Mouse (Mus musculus) heart, embryonic 11.5 days (tissue): ENCODE data around the gene Notch1. TPM values are rescaled to one million over a fixed set of nuclear protein-coding genes. Genes with fewer than 3 reads are reported as not detected.

Experiments used
- ATAC-seq: fragments of 200-750 bp; cut with Nextera tagmentation; replicated peaks from 2 replicates; pipeline ENCODE4 v1.8.0; 2017; ENCODE audit warnings: moderate library complexity; ENCODE audit not compliant: insufficient number of reproducible peaks, low FRiP score, low TSS enrichment
- H3K27ac ChIP-seq: fragments of 300-500 bp; sonication (generic); 2 replicates; pipeline ENCODE4 v1.5.1; 2014; ENCODE audit warnings: mild to moderate bottlenecking, low read depth, low read length
- H3K27me3 ChIP-seq: fragments of 300-500 bp; sonication (generic); 2 replicates; pipeline ENCODE4 v1.6.1; 2014; ENCODE audit warnings: mild to moderate bottlenecking, low read length, mixed read lengths; ENCODE audit not compliant: control insufficient read depth, insufficient read depth
- H3K36me3 ChIP-seq: fragments of 300-500 bp; sonication (generic); 2 replicates; pipeline ENCODE4 v1.6.1; 2014; ENCODE audit warnings: mild to moderate bottlenecking, low read length, moderate library complexity, mixed read lengths; ENCODE audit not compliant: control insufficient read depth, insufficient read depth
- H3K4me1 ChIP-seq: fragments of 300-500 bp; sonication (generic); 2 replicates; pipeline ENCODE4 v1.6.1; 2014; ENCODE audit warnings: low read length; ENCODE audit not compliant: control insufficient read depth, insufficient read depth
- H3K4me2 ChIP-seq: fragments of 300-500 bp; sonication (generic); 2 replicates; pipeline ENCODE4 v1.6.1; 2014; ENCODE audit warnings: mild to moderate bottlenecking, moderate library complexity
- H3K4me3 ChIP-seq: fragments of 300-500 bp; sonication (generic); 2 replicates; pipeline ENCODE4 v1.5.1; 2014; ENCODE audit warnings: low read depth, low read length
- H3K9ac ChIP-seq: fragments of 300-500 bp; sonication (generic); 2 replicates; pipeline ENCODE4 v1.6.1; 2014; ENCODE audit warnings: mild to moderate bottlenecking, low read depth, low read length, moderate library complexity
- H3K9me3 ChIP-seq: fragments of 300-500 bp; sonication (generic); replicated peaks from 2 replicates; pipeline ENCODE4 v1.6.1; 2016; ENCODE audit warnings: low read length; ENCODE audit not compliant: control insufficient read depth
- WGBS: fragments of 180-500 bp; shearing (Covaris S2); extraction: QIAGEN DNeasy Blood & Tissue Kit; methylation state at CpG from one replicate; pipeline ENCODE4 v1.1.7; 2014; ENCODE audit not compliant: insufficient replicate concordance; 5-methylcytosine and 5-hydroxymethylcytosine counted together
- polyA plus RNA-seq: library from polyadenylated mRNA; unstranded; fragments of >200 nt; fragmentation: Nextera tagmentation; extraction: Ambion mirVana; gene quantifications from 2 replicates; pipeline ENCODE4 v1.2.1, GENCODE M21; 2014

Notch1 gene
- polyA plus RNA-seq, 1 experiment from 2014 or later = 23.5 TPM

DNA sequence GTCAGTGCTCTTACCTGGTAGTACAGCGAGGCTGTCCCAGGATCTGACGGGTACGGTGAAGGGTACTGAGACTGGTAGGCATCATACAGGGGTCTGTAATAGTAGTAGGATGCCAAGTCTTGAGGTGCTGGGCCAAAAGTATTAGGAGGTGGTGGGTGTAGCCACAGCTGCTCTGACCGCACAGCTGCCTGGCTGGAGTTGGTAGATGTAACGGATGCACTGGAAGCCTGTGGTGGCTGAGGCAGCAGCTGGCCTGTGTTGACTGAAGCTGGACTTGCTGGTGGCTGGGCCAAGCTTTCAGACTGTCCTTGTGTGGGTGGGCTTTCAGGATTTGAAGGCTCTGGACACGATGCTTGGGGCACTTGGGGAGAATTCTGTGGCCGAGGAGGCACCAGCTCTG, 78.1 kb downstream of the Notch1 start:
- no peak for ATAC-seq
- H3K9ac ChIP-seq = no peak overlapping the region

DNA sequence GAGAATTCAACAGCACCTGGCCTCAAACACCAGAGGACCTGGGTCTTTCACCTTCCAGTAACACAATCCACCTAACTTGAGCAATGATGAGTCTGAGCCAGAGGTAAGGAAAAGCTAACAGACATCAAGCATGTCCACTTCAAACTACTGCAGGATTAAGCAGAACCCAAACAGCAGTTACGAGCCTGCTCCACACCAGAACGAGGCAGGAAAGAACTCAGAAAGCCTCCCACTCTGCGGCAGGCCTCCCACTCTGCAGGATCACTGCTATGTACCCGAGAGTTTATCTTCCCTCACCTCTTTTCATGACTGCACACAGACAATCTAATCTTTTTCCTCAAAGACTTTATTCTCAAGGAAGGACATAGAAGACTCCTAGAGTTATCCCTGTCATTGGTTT, 79.2 kb downstream of the Notch1 start:
- H3K27ac ChIP-seq = no peak overlapping the region
- H3K4me3 ChIP-seq = no peak overlapping the region
- no peak overlapping the region for H3K4me2 ChIP-seq
- peaks cover 40% of the 10 kb centered on the region for H3K36me3 ChIP-seq
- 62% methylated on average over 4 of the region's 4 CpGs for WGBS
- H3K9ac ChIP-seq = no peak overlapping the region
- H3K9me3 ChIP-seq = no peaks in the 10 kb centered on the region
- no peak for ATAC-seq
- H3K4me1 ChIP-seq = no peaks in the 10 kb centered on the region
- no peaks in the 10 kb centered on the region for H3K27me3 ChIP-seq

More for the DNA sequence above, 78.1 kb downstream of the Notch1 start:
- H3K27me3 ChIP-seq = no peaks in the 10 kb centered on the region
- no peak overlapping the region for H3K4me3 ChIP-seq
- no peaks in the 10 kb centered on the region for H3K4me1 ChIP-seq
- peaks cover 36% of the 10 kb centered on the region for H3K36me3 ChIP-seq
- H3K4me2 ChIP-seq = no peak overlapping the region
- WGBS = 93% methylated on average over 7 of the region's 7 CpGs
- no peaks in the 10 kb centered on the region for H3K9me3 ChIP-seq
- H3K27ac ChIP-seq = no peak overlapping the region

DNA sequence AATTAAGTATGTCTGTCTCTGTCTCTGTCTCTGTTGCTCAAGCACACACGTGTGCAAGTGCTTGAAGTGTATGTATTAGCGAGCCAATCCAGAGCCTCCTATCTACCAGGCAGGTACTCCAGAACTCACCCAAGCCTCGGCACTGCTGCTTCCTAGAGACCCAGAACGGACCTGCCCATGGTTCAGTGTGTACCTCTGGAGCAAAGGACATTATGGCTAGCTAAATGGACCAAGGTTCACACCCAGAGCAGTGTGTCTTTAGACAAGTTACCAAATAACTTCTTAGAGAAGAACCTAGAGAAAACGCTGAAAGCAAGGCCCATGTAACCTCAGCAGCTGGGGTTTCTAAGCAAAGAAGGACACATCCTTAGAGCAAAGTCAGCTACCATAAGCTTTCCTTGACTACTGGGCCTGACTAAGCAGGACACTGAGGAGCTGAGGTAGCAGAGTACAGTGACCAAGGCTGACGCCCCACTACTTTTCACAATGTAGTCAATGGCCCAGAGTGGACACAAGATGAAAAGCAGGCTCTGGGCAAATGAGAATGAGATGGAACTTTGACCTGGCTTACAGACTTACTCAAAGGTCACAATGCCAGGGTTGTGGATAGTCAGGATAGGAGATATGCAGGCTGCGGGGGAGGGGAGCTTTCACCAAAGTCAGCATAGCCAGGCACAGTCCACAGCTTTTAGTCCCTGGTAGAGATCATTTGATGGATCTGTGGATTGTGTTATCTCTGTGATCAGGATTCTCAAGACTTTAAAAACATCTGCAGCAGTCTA, 81.5 kb downstream of the Notch1 start:
- 85% methylated on average over 7 of the region's 7 CpGs for WGBS
- Histone ChIP-seq H3K9ac (no peak overlapping the region), H3K36me3 (peaks cover 36% of the 10 kb centered on the region), H3K27me3 (no peaks in the 10 kb centered on the region), H3K4me3 (no peak overlapping the region), H3K27ac (no peak overlapping the region), H3K4me1 (no peaks in the 10 kb centered on the region), H3K9me3 (no peaks in the 10 kb centered on the region), H3K4me2 (no peak overlapping the region)
- ATAC-seq = no peak

DNA sequence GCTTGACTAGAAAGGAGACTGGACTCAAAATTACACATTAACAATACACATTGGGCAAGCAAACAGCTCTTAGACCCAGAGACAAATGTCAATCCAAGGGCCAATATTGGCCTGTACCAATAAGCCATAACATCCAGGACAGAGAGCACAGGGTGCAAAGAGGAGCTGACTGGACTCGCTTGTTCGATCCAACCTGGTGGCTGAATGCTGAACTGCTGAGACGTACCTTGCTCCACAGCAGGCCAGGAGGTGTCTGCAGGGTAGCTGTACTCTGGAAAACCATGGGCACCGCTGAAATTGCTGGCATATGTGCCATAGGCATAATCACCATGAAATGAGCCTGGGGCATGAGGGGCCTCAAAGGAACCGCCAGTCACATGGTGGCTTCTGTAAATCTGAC, 86.6 kb downstream of the Notch1 start:
- Histone ChIP-seq H3K27me3 (no peaks in the 10 kb centered on the region), H3K4me1 (no peaks in the 10 kb centered on the region), H3K36me3 (peaks cover 54% of the 10 kb centered on the region), H3K4me2 (no peak overlapping the region), H3K27ac (no peak overlapping the region), H3K9me3 (no peaks in the 10 kb centered on the region), H3K9ac (no peak overlapping the region), H3K4me3 (no peak overlapping the region)
- ATAC-seq = no peak
- 87% methylated on average over 5 of the region's 5 CpGs for whole genome bisulfite sequencing

DNA sequence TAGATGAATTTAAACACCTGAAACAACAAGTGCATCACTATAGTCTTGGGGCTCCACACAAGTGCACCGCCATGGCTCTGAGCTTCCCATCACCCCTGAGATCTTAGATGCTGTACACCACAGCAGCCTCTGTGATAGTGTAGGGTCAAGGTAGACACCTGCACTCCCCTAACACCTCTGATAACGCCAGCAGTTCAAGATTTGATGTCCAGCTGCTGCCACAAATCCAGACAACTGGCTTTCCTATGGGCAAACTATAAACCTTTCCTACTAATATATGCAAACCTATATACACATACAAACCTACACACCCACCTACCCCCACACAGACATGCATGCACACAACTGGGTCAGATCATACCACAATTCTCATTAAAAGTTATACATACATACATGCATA, 91.9 kb downstream of the Notch1 start:
- no peak for ATAC-seq
- Histone ChIP-seq H3K4me2 (no peak overlapping the region), H3K27ac (no peak overlapping the region), H3K4me1 (peaks cover 6% of the 10 kb centered on the region; the same call in 1 of the 2 replicates), H3K36me3 (peaks cover 65% of the 10 kb centered on the region), H3K27me3 (no peaks in the 10 kb centered on the region), H3K9me3 (no peaks in the 10 kb centered on the region), H3K4me3 (no peak overlapping the region), H3K9ac (no peak overlapping the region)
- 87% methylated on average over 2 of the region's 2 CpGs for WGBS

DNA sequence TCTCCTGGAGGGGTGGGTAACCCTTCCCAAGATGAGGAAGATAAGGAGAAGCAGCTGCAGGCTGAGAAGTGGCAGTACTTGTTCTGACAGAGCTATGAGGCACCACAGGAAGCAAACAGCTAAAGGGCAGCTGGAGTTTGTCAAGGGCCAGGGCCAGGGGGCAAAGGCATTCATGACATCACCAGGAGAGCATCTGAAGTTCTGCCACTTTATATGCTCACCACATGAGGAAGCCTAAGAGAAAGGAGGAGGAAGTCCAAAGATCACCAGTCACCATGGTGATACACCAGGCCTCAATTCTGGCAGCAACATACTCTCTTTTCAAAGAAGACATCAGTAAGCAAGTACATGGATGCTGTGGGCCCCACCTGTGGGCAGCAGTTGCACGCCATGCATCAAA, 93.4 kb downstream of the Notch1 start:
- H3K9me3 ChIP-seq = no peaks in the 10 kb centered on the region
- no peaks in the 10 kb centered on the region for H3K27me3 ChIP-seq
- peaks cover 6% of the 10 kb centered on the region; the same call in 1 of the 2 replicates for H3K4me1 ChIP-seq
- no peak overlapping the region for H3K27ac ChIP-seq
- no peak for ATAC-seq
- no peak overlapping the region for H3K4me2 ChIP-seq
- H3K36me3 ChIP-seq = peaks cover 59% of the 10 kb centered on the region
- WGBS = 78% methylated on average over 1 of the region's 1 CpGs
- H3K4me3 ChIP-seq = no peak overlapping the region
- no peak overlapping the region for H3K9ac ChIP-seq

DNA sequence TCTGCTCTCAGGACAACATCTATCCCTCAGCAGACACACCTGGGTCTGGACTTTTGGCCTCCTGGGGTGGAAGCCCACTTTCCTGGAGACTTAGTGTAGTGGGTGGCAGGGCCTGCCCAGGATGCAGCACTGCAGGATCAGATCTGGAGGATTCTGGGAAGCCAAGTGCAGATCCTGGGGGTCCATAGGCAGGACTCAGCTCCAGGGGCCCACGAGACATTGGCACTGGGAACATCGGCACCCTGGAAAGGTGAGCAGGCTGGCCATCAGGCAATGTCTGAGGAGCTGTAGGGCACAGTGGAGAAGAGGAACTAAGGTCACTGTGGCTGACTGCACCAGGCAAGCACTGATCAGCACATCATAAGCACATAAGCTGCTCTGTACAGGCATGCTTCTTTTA, 94.5 kb downstream of the Notch1 start:
- Histone ChIP-seq H3K9ac (no peak overlapping the region), H3K9me3 (no peaks in the 10 kb centered on the region), H3K4me3 (no peak overlapping the region), H3K4me1 (peaks cover 6% of the 10 kb centered on the region; the same call in 1 of the 2 replicates), H3K27ac (no peak overlapping the region), H3K36me3 (peaks cover 58% of the 10 kb centered on the region), H3K4me2 (no peak overlapping the region), H3K27me3 (no peaks in the 10 kb centered on the region)
- ATAC-seq = no peak
- WGBS = 93% methylated on average over 2 of the region's 2 CpGs

DNA sequence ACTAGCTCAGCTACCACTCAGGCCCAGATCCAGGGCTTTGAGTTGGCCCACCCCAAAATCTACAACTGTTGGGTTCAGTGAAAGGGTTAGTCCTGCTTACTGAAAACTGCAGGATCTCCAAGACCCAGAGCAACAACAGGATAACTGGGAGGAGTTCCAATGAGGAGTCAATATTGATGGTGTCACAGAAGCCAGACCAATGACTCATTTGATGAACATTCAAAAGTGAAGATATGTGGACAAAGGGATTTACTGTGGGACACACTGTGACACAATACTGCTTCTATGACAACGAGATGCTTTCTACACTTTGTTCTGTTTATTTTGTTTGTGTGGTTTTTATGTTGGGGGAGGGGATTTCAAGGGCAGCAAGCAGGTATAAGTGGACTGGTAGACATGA, 98.3 kb downstream of the Notch1 start:
- Histone ChIP-seq H3K9me3 (no peaks in the 10 kb centered on the region), H3K9ac (no peak overlapping the region), H3K36me3 (peaks cover 39% of the 10 kb centered on the region), H3K4me2 (no peak overlapping the region), H3K27me3 (no peaks in the 10 kb centered on the region), H3K4me1 (peaks cover under 1% of the 10 kb centered on the region; the same call in 1 of the 2 replicates), H3K4me3 (no peak overlapping the region), H3K27ac (no peak overlapping the region)
- WGBS = 72% methylated on average over 1 of the region's 1 CpGs
- no peak for ATAC-seq

DNA sequence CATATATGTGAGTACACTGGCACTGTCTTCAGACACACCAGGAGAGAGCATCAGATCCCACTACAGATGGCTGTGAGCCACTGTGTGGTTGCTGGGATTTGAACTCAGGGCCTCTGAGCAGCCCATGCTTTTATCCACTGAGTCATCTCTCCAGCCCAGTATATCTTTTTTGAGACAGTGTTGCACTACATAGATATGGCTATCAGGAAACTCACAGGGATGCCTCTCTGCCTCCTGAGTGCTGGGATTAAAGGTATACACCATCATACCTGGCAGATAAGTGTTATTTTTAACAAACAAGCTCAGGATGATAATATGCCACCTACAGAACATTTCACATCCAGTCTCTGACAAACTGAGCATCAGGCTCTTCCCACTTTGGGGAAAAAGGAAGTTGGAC, 99.4 kb downstream of the Notch1 start:
- no peak overlapping the region for H3K4me2 ChIP-seq
- peaks cover 31% of the 10 kb centered on the region for H3K36me3 ChIP-seq

More for the DNA sequence above, 99.4 kb downstream of the Notch1 start:
- H3K27ac ChIP-seq = no peak overlapping the region
- no peaks in the 10 kb centered on the region for H3K4me1 ChIP-seq
- H3K4me3 ChIP-seq = no peak overlapping the region
- H3K9ac ChIP-seq = no peak overlapping the region
- H3K9me3 ChIP-seq = no peaks in the 10 kb centered on the region
- no peaks in the 10 kb centered on the region for H3K27me3 ChIP-seq
- no peak for ATAC-seq
